Mouse (Mus musculus): ENCODE data around the gene Hdac10. TPM values are rescaled to one million over a fixed set of nuclear protein-coding genes. Genes with fewer than 3 reads are reported as not detected.

The Hdac10 gene
- polyA plus RNA-seq, 1 experiment from 2014 or later, result 29.2 TPM

GRCm38 (mm10) chr15:89137378-89138045 is 9.0 kb upstream of the Hdac10 start:
- Histone ChIP-seq H3K4me1 (ENCODE audit: control insufficient read depth, insufficient read depth, low read depth, low read length) (peaks cover 13% of the 10 kb centered on the region), H3K9me3 (ENCODE audit: control insufficient read depth, low read length) (no peaks in the 10 kb centered on the region), H3K27me3 (replicated peaks; ENCODE audit: control insufficient read depth, insufficient read depth, low read length) (peaks cover 5% of the 10 kb centered on the region; the same call in 1 of the 2 replicates), H3K36me3 (ENCODE audit: control insufficient read depth, insufficient read depth, low read length) (no peaks in the 10 kb centered on the region), H3K4me2 (ENCODE audit: low read length) (no peak overlapping the region), H3K9ac (ENCODE audit: low read depth, low read length) (no peak overlapping the region), H3K27ac (ENCODE audit: low read depth, low read length) (no peak overlapping the region), H3K4me3 (ENCODE audit: low read length) (no peak overlapping the region)
- no peak for ATAC-seq
- 70% methylated on average over 11 of the region's 11 CpGs for WGBS

- ATAC-seq, result no peak
- 94% methylated on average over 4 of the region's 5 CpGs for WGBS
These were observed 8.1 kb upstream of the Hdac10 start for GRCm38 (mm10) chr15:89136461-89137155.

DNA sequence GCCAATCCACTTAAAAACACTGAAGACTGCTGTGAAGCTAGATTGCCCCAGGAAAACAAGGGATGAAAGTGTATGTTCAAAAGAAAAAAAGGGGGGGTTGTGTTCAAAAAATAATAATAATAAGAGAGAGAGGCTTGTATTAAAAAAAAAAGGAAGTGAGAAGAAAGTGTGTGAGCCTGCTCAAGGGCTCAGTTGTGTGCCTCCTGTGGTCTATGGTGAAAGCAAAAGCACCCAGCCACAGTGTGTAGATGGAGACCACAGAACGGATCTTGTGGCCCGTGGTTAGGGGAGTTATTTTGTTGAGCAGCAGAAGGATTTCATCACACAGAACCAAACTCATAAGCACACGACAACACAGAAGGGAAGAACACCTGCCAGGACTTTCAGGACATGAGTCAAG is 2.8 kb upstream of the Hdac10 start:
- no peaks in the 10 kb centered on the region for H3K9me3 ChIP-seq (ENCODE audit: control insufficient read depth, low read length)
- ATAC-seq, result no peak
- H3K4me3 ChIP-seq (ENCODE audit: low read length), result no peak overlapping the region
- H3K4me1 ChIP-seq (ENCODE audit: control insufficient read depth, insufficient read depth, low read depth, low read length), result peaks cover 12% of the 10 kb centered on the region
- H3K36me3 ChIP-seq (ENCODE audit: control insufficient read depth, insufficient read depth, low read length), result no peaks in the 10 kb centered on the region
- H3K4me2 ChIP-seq (ENCODE audit: low read length), result no peak overlapping the region
- H3K9ac ChIP-seq (ENCODE audit: low read depth, low read length), result no peak overlapping the region
- H3K27ac ChIP-seq (ENCODE audit: low read depth, low read length), result no peak overlapping the region
- H3K27me3 ChIP-seq (replicated peaks; ENCODE audit: control insufficient read depth, insufficient read depth, low read length), result no peaks in the 10 kb centered on the region
- WGBS, result 90% methylated on average over 3 of the region's 3 CpGs

More at GRCm38 (mm10) chr15:89136461-89137155, 8.1 kb upstream of the Hdac10 start:
- no peaks in the 10 kb centered on the region for H3K9me3 ChIP-seq (ENCODE audit: control insufficient read depth, low read length)
- H3K36me3 ChIP-seq (ENCODE audit: control insufficient read depth, insufficient read depth, low read length), result no peaks in the 10 kb centered on the region
- no peak overlapping the region for H3K27ac ChIP-seq (ENCODE audit: low read depth, low read length)
- peaks cover 5% of the 10 kb centered on the region; the same call in 1 of the 2 replicates for H3K27me3 ChIP-seq (replicated peaks; ENCODE audit: control insufficient read depth, insufficient read depth, low read length)
- H3K4me2 ChIP-seq (ENCODE audit: low read length), result no peak overlapping the region
- H3K4me1 ChIP-seq (ENCODE audit: control insufficient read depth, insufficient read depth, low read depth, low read length), result peaks cover 13% of the 10 kb centered on the region
- no peak overlapping the region for H3K4me3 ChIP-seq (ENCODE audit: low read length)
- no peak overlapping the region for H3K9ac ChIP-seq (ENCODE audit: low read depth, low read length)

GRCm38 (mm10) chr15:89130245-89130644 is 1.7 kb upstream of the Hdac10 start:
- Histone ChIP-seq H3K9me3 (ENCODE audit: control insufficient read depth, low read length) (no peaks in the 10 kb centered on the region), H3K27ac (ENCODE audit: low read depth, low read length) (no peak overlapping the region), H3K9ac (ENCODE audit: low read depth, low read length) (no peak overlapping the region), H3K36me3 (ENCODE audit: control insufficient read depth, insufficient read depth, low read length) (no peaks in the 10 kb centered on the region), H3K4me1 (ENCODE audit: control insufficient read depth, insufficient read depth, low read depth, low read length) (peaks cover 12% of the 10 kb centered on the region), H3K4me2 (ENCODE audit: low read length) (no peak overlapping the region), H3K27me3 (replicated peaks; ENCODE audit: control insufficient read depth, insufficient read depth, low read length) (no peaks in the 10 kb centered on the region), H3K4me3 (ENCODE audit: low read length) (no peak overlapping the region)
- no peak for ATAC-seq

- H3K9ac ChIP-seq (ENCODE audit: low read depth, low read length), result peak overlapping the region; percentile 81
- H3K27ac ChIP-seq (ENCODE audit: low read depth, low read length), result peak overlapping the region; percentile 14; the same call in 1 of the 2 replicates
- H3K9me3 ChIP-seq (ENCODE audit: control insufficient read depth, low read length), result no peaks in the 10 kb centered on the region
- ATAC-seq, result no peak
- H3K4me2 ChIP-seq (ENCODE audit: low read length), result peak overlapping the region; percentile 64
- WGBS, result 86% methylated on average over 8 of the region's 8 CpGs
- H3K27me3 ChIP-seq (replicated peaks; ENCODE audit: control insufficient read depth, insufficient read depth, low read length), result no peaks in the 10 kb centered on the region
- H3K4me3 ChIP-seq (ENCODE audit: low read length), result peak overlapping the region; percentile 65
- H3K4me1 ChIP-seq (ENCODE audit: control insufficient read depth, insufficient read depth, low read depth, low read length), result peaks cover 21% of the 10 kb centered on the region
- no peaks in the 10 kb centered on the region for H3K36me3 ChIP-seq (ENCODE audit: control insufficient read depth, insufficient read depth, low read length)
These were observed 1.0 kb downstream of the Hdac10 start for GRCm38 (mm10) chr15:89127364-89127940.

DNA sequence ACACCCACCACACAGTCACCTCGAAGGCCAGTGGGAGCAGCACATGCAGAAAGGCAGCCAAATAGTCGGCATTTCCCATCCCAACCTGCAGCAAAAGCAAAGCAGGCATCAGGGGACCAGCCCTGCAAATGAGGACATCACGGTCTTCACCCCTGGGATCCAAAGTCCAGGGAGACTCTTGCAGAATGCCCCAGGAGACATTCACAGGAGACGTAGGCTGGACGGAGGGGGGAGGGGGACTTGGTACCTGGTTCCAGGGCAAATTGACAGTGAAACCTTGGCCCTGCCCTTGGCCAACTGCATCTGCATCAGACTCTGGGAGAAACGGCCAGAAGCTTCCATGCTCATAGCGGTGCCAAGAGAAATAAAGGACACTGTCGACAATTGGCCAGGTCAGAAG is 1.9 kb downstream of the Hdac10 start:
- WGBS, result 86% methylated on average over 8 of the region's 8 CpGs
- Histone ChIP-seq H3K9me3 (ENCODE audit: control insufficient read depth, low read length) (no peaks in the 10 kb centered on the region), H3K36me3 (ENCODE audit: control insufficient read depth, insufficient read depth, low read length) (no peaks in the 10 kb centered on the region)

GRCm38 (mm10) chr15:89125351-89125750 is 3.1 kb downstream of the Hdac10 start:
- Histone ChIP-seq H3K27ac (ENCODE audit: low read depth, low read length) (no peak overlapping the region), H3K4me1 (ENCODE audit: control insufficient read depth, insufficient read depth, low read depth, low read length) (peaks cover 42% of the 10 kb centered on the region), H3K9ac (ENCODE audit: low read depth, low read length) (no peak overlapping the region), H3K4me3 (ENCODE audit: low read length) (no peak overlapping the region), H3K36me3 (ENCODE audit: control insufficient read depth, insufficient read depth, low read length) (no peaks in the 10 kb centered on the region), H3K4me2 (ENCODE audit: low read length) (no peak overlapping the region), H3K27me3 (replicated peaks; ENCODE audit: control insufficient read depth, insufficient read depth, low read length) (no peaks in the 10 kb centered on the region), H3K9me3 (ENCODE audit: control insufficient read depth, low read length) (no peaks in the 10 kb centered on the region)
- no peak for ATAC-seq
- 96% methylated on average over 9 of the region's 9 CpGs for WGBS

More for the DNA sequence above, 1.9 kb downstream of the Hdac10 start:
- no peaks in the 10 kb centered on the region for H3K27me3 ChIP-seq (replicated peaks; ENCODE audit: control insufficient read depth, insufficient read depth, low read length)
- H3K9ac ChIP-seq (ENCODE audit: low read depth, low read length), result no peak overlapping the region
- no peak overlapping the region for H3K27ac ChIP-seq (ENCODE audit: low read depth, low read length)
- H3K4me1 ChIP-seq (ENCODE audit: control insufficient read depth, insufficient read depth, low read depth, low read length), result peaks cover 30% of the 10 kb centered on the region
- no peak overlapping the region for H3K4me3 ChIP-seq (ENCODE audit: low read length)
- H3K4me2 ChIP-seq (ENCODE audit: low read length), result no peak overlapping the region
- ATAC-seq, result no peak

- H3K27me3 ChIP-seq (replicated peaks; ENCODE audit: control insufficient read depth, insufficient read depth, low read length), result no peaks in the 10 kb centered on the region
- H3K9me3 ChIP-seq (ENCODE audit: control insufficient read depth, low read length), result no peaks in the 10 kb centered on the region
- peaks cover 51% of the 10 kb centered on the region for H3K4me1 ChIP-seq (ENCODE audit: control insufficient read depth, insufficient read depth, low read depth, low read length)
- no peaks in the 10 kb centered on the region for H3K36me3 ChIP-seq (ENCODE audit: control insufficient read depth, insufficient read depth, low read length)
- ATAC-seq, result no peak
- no peak overlapping the region for H3K4me2 ChIP-seq (ENCODE audit: low read length)
- no peak overlapping the region for H3K4me3 ChIP-seq (ENCODE audit: low read length)
- no peak overlapping the region for H3K27ac ChIP-seq (ENCODE audit: low read depth, low read length)
- H3K9ac ChIP-seq (ENCODE audit: low read depth, low read length), result peak overlapping the region; percentile 31; the same call in 1 of the 2 replicates
- 91% methylated on average over 3 of the region's 3 CpGs for WGBS
These were observed 4.2 kb downstream of the Hdac10 start for GRCm38 (mm10) chr15:89124312-89124711.

DNA sequence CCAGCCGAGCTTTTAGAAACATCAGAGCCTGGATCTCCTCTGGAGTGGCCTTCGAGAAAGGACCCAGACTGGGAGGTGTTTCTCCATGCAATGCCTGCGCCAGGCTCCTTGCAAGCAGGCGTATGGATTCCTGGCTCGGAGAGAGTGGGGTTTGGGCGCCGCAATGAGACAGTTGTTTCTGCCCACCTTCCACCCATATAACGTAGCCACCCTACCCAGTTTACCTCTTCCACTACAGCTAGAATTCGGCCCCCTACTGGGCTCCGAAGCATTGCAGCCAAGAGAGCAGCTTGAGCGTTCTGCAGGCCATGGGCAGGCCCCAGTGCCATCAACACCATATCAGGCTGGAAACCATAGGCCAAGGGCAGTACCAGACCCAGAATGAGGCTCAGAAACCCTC is 4.9 kb downstream of the Hdac10 start:
- peak overlapping the region; percentile 78 for H3K4me2 ChIP-seq (ENCODE audit: low read length)
- 0 out of 2 replicates have a peak, but pooled peaks have one; percentile 7 for ATAC-seq
- 34% methylated on average over 11 of the region's 11 CpGs for WGBS
- H3K9ac ChIP-seq (ENCODE audit: low read depth, low read length), result peak overlapping the region; percentile 86
- no peaks in the 10 kb centered on the region for H3K27me3 ChIP-seq (replicated peaks; ENCODE audit: control insufficient read depth, insufficient read depth, low read length)
- peaks cover 47% of the 10 kb centered on the region for H3K4me1 ChIP-seq (ENCODE audit: control insufficient read depth, insufficient read depth, low read depth, low read length)
- H3K9me3 ChIP-seq (ENCODE audit: control insufficient read depth, low read length), result no peaks in the 10 kb centered on the region
- H3K27ac ChIP-seq (ENCODE audit: low read depth, low read length), result peak overlapping the region; percentile 89
- H3K36me3 ChIP-seq (ENCODE audit: control insufficient read depth, insufficient read depth, low read length), result no peaks in the 10 kb centered on the region
- H3K4me3 ChIP-seq (ENCODE audit: low read length), result peak overlapping the region; percentile 91

All from hindbrain, embryonic 16.5 days (tissue).